Mouse (Mus musculus): ENCODE results near the gene Slpi.
"Not testable (repeated sequence)": the region's sequence is repeated elsewhere in the genome, so short reads cannot be mapped to it uniquely, and the experiment has no call there.

Gene Slpi

GRCm38 (mm10) chr2:164377478-164378426, 11.1 kb downstream of the Slpi start:
- no peak for DNase-seq (ENCODE audit: low spot score)

DNA sequence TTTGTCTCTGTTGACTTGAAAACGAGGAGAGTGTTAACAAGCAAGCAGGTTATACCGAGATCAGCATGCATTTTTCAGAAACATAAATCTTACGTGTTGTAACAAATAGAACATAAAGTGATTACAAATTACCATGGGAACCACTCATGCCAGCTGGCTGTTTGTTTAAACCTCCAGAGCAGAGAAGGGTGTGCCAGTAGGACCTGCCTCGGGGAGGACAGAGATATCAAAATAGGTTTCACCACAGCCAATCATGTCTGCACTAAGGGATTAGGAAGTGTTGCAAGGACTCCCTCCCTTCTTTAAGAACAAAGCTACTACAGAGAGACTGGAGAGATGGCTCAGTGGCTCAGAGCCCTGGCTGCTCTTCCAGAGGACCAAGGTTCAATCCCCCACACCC, 15.7 kb downstream of the Slpi start:
- no peak for DNase-seq (ENCODE audit: low spot score)

DNA sequence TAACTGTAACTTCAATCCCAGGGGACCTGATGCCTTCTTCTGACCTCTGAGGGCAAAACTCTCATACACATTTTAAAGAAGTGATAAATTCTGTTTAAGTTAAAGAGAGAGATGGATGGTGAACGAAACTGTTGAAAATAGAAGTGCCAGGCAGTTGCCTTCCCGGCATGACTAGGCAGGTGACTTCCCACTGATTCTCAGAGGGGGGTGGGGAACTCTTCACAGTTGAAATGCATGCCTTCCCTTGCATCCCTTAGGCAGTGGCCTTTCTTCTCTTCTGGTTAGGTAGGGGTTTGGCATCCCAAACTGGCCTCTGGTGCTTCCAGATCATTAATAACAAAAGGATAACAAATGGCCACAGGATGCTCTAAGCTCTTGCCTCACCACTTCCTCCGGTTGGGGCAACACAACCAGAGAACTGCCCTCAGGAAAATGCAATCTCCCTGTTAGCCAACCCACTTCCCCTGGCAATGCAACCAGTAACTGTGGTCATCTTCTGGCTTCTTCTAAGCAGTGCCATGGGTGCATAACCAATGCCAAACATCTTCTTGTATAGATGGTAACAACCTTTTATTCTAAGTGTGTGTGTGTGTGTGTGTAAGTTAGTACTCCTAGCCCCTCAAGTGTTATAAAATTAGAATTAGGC, 16.4 kb downstream of the Slpi start:
- DNase-seq (ENCODE audit: low spot score): no peak

- DNase-seq (ENCODE audit: low spot score): no peak
These were observed 17.5 kb downstream of the Slpi start for GRCm38 (mm10) chr2:164371371-164371770.

- DNase-seq (ENCODE audit: low spot score): no peak
These were observed 20.2 kb downstream of the Slpi start for GRCm38 (mm10) chr2:164368620-164369105.

DNA sequence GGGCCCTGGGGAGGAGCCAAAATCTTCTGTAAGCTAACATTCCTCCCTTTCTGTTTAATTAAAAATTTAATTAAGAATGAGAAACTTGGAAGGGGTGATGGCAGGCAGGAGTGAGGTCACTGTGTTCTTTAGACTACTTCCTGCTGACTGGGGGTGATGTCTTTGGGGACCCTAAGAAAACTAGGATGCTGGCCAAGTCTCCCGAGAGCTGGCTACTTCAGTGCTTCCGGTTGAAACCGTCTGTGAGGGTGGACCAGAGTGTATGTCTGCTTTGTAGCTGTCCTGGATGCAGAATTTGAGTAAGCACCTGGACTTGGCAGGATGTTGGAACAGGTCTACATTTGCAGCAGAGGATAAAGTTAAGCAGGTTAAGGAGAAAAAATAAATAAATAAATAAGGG, 21.9 kb downstream of the Slpi start:
- no peak for DNase-seq (ENCODE audit: low spot score)

- no peak for DNase-seq (ENCODE audit: low spot score)
These were observed 27.8 kb downstream of the Slpi start for GRCm38 (mm10) chr2:164360974-164361657.

DNA sequence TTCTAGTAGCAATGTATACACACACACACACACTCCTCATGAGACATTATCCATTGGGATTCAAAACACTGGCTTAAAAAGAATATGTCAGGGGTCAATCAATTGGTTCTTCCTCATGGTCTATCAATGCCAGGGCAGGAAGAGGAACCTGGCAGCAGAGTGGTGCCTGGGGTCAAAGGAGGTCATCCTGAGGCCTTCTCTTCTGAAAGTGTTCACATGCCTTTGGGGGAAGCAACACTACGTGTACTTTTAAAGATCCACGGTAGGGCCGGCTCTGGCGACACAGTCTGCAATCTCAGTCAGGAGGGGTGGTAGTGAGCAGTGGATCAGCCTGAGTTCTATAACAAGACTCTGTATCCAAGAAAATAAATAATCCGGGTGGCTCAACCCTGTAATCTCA, 29.2 kb downstream of the Slpi start:
- no peak for DNase-seq (ENCODE audit: low spot score)

DNA sequence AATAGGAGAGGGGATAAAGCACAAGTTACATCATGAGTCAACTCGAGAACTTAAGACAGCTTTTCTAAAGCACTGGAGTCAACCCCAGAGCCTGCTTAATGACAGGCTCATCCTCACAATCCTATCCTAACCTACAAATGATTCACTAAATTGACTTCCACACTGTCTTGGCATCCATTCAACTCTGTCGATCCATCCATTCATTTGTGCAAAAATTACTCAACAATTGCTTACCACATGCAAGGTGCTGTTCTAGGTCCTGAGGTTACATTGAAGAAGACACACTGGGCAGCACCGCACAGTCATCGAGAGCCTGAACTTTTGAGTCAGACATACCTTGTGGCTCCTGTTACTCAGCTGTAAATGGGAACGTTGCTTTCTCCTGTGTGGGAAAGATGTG, 29.9 kb downstream of the Slpi start:
- no peak for DNase-seq (ENCODE audit: low spot score)

DNA sequence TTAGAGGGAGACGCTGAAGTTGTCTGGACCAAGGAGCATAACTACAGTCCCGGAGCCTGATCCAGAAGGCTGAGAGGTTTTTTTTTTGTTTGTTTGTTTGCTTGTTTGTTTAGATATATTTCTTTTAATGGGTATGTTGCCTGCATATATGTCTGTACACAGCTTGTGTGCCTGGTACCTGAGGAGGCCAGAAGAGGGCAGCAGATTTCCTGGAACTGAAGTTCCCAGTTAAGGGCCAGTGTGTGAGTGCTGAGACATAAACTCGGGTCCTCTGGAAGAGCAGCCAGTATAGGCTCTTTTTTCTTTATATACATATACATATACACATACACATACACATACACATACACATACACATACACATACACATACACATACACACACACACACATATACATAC, 30.5 kb downstream of the Slpi start:
- no peak for DNase-seq (ENCODE audit: low spot score)

DNA sequence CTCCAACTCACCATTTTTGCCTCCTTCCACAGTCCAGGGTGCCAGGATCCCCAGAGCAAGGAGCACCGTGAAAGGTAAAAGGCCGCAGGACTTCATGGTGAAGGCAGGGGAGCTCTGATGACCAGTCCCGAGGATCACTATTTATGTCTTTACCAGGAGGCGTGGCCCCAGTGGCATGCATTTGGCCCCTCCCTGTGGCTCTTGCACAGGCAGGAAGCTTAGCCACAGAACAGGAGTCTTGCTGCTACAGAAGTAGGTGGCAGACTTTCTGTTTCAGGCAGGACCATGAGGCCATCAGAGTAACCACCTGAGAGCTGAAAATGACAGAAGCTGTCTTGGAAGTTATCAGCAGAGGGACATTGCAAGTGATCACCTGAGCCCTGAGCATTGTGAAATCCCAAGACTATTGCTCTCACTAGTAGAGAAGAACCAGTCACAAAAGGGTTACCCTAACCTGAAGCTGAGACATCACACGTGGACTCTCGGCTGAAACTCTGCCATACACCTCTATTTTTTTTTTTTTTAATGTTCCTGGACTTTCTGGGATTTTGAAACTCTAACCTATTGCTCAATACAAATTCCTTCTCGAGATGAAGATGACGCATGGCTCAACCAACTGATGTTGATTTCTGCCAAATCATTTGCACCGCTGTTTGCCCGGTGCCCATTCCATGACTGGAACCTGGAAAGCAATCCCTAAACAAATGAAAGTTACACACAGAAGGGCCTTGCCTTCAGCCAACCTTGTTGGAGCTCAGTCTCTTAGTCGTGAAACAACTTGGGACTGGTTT, 32.5 kb downstream of the Slpi start:
- DNase-seq (ENCODE audit: low spot score): no peak

GRCm38 (mm10) chr2:164353356-164353755, 35.5 kb downstream of the Slpi start:
- no peak for DNase-seq (ENCODE audit: low spot score)

GRCm38 (mm10) chr2:164352697-164353096, 36.2 kb downstream of the Slpi start:
- DNase-seq (ENCODE audit: low spot score): no peak

DNA sequence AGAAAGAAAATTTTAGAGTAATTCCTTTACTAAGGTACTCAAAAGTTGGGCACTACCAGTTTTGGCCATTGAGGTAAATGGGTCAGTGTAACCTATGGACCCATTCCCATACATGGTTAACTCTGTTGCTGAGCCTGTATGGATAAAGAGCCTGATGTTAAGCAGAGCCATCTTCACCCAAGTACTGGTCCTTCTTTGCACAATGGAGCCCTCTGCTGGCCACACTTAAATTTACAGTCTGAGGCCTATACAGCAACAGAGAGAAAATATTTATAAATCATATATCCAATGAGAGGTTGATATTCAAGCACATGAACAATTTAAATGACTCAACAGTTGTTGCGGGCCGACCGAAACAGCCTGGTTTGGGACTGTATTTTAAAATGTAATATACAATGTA, 39.9 kb downstream of the Slpi start:
- no peak for DNase-seq (ENCODE audit: low spot score)

DNA sequence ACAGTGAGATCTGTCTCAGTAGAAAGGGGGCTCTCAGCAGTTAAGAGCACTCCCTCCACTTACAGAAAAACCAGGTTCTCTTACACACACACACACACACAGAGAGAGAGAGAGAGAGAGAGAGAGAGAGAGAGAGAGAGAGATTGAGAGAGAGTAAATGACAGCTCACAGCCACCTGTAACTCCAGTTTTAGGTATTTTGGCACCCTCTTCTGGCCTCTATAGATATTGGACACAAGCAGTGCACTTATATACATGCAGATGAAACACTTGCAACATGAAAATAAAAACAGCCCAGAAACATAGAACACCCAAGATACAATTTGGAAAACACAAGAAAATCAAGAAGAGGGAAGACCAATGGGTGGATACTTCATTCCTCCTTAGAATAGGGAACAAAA, 41.2 kb downstream of the Slpi start:
- not testable (repeated sequence) for DNase-seq (ENCODE audit: low spot score)

DNA sequence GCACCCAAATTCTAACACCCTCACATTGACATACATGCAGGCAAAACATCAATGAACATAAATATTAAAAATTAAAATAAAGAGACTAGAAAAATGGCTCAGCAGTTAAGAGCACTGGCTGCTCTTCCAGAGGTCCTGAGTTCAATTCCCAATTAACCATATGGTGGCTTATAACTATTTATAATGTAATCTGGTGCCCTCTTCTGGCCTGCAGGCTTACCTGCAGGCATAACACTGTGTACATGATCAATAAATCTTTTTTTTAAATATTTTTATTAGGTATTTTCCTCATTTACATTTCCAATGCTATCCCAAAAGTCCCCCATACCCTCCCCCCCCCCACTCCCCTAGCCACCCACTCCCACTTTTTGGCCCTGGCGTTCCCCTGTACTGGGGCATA, 45.2 kb downstream of the Slpi start:
- not testable (repeated sequence) for DNase-seq (ENCODE audit: low spot score)

DNA sequence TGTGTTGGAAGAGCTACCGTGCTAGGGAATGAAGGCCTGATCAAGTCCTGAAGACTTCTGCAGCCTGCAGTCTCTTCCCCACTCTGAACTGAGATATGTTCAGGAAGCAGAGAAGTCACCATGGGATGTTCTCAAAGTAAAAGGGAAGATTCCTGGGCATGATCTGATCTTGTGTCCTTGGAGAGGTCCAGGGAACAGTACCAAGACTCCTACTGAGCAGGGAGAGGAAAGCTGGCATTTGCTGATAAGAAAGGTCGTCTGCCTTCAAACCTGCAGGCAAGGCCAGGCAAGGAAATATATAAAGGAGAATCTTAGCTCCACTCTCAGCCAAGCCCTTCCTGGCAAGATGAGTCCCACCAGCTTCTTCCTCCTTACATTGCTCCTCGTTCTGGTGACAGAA, 56.5 kb downstream of the Slpi start, which contains the start of gene Svs5:
TSS of gene Svs5 (plus strand) at position 301 of the 400 bp plus-strand sequence.
- not testable (repeated sequence) for DNase-seq (ENCODE audit: low spot score)

GRCm38 (mm10) chr2:164320983-164321382, 67.9 kb downstream of the Slpi start:
- DNase-seq (ENCODE audit: low spot score): no peak

GRCm38 (mm10) chr2:164316451-164316850, 72.4 kb downstream of the Slpi start, which contains the start of gene Svs6:
Svs6 (plus strand) TSS chr2:164316751.
- not testable (repeated sequence) for DNase-seq (ENCODE audit: low spot score)

- DNase-seq (ENCODE audit: low spot score): not testable (repeated sequence)
These were observed 73.4 kb downstream of the Slpi start for GRCm38 (mm10) chr2:164315460-164315859.

GRCm38 (mm10) chr2:164312599-164312998, 76.3 kb downstream of the Slpi start:
- DNase-seq (ENCODE audit: low spot score): no peak
